Mouse (Mus musculus) left cerebral cortex, adult 18-20 months (tissue): ENCODE data around the gene Lmcd1. TPM values are rescaled to one million over a fixed set of nuclear protein-coding genes. Genes with fewer than 3 reads are reported as not detected.
A peak's percentile ranks its signal among the peaks of the same experiment; 100 is the strongest.
"Not testable (repeated sequence)": the region's sequence is repeated elsewhere in the genome, so short reads cannot be mapped to it uniquely, and the experiment has no call there.

Source experiments
- DNase-seq, 2 experiments: peaks; one replicate each; pipeline ENCODE4 v3.0.0; 2021 to 2022; ENCODE audit warnings: low spot score in 2 of 2, mixed read lengths in 1 of 2
- long read RNA-seq, 2 experiments: library from polyadenylated mRNA; stranded (forward); transcript quantifications; one replicate each; pipeline ENCODE4 v2.0.0; 2021
- total RNA-seq, 2 experiments: library from RNA; stranded (reverse); gene quantifications; 2 replicates each; pipeline ENCODE4 v1.2.3; 2021

Gene Lmcd1
- 10 to 100 TPM in 1 of 2 experiments, 1 to 10 TPM in 1; 7.6 to 10.6 TPM for total RNA-seq
- long read RNA-seq, experiment 1, transcript Lmcd1-201 (6 exons, 1,730 nt): major isoform, 7 of 14 reads
- long read RNA-seq, experiment 1, partial matches to known transcripts: 6 of 14 reads
- long read RNA-seq, experiment 1, other reads (novel, unspliced or antisense): 1 of 14 reads
- long read RNA-seq, experiment 2, transcript Lmcd1-201 (6 exons, 1,730 nt): major isoform, 8 of 11 reads
- long read RNA-seq, experiment 2, partial matches to known transcripts: 3 of 11 reads
- long read RNA-seq, experiment 2, other reads (novel, unspliced or antisense): 0 of 11 reads

- peak; percentile 65 to 73 for DNase-seq
These were observed at the start of gene Lmcd1 for GRCm38 (mm10) chr6:112273501-112274205. Gene Lmcd1 (plus strand): TSS chr6:112273758.

GRCm38 (mm10) chr6:112223877-112224632 is 49.5 kb upstream of the Lmcd1 start:
- DNase-seq: peak in 1 of 2 experiments; percentile 19

GRCm38 (mm10) chr6:112236775-112237174 is 36.8 kb upstream of the Lmcd1 start:
- peak; percentile 25 to 42 for DNase-seq

- no peak for DNase-seq
These were observed 31.3 kb upstream of the Lmcd1 start for GRCm38 (mm10) chr6:112242216-112242615.

- no peak for DNase-seq
These were observed 27.9 kb upstream of the Lmcd1 start for GRCm38 (mm10) chr6:112245639-112246038.

GRCm38 (mm10) chr6:112246636-112247035 is 26.9 kb upstream of the Lmcd1 start:
- no peak for DNase-seq

GRCm38 (mm10) chr6:112253943-112254342 is 19.6 kb upstream of the Lmcd1 start:
- DNase-seq: not testable (repeated sequence)

- no peak for DNase-seq
These were observed 18.6 kb upstream of the Lmcd1 start for GRCm38 (mm10) chr6:112254967-112255366.

GRCm38 (mm10) chr6:112255388-112256225 is 18.0 kb upstream of the Lmcd1 start:
- DNase-seq: no peak

GRCm38 (mm10) chr6:112256599-112256998 is 17.0 kb upstream of the Lmcd1 start:
- no peak for DNase-seq

- DNase-seq: no peak
These were observed 12.5 kb upstream of the Lmcd1 start for GRCm38 (mm10) chr6:112261089-112261488.

GRCm38 (mm10) chr6:112264321-112264720 is 9.2 kb upstream of the Lmcd1 start:
- no peak for DNase-seq

- peak; percentile 56 to 57 for DNase-seq
These were observed 6.9 kb upstream of the Lmcd1 start for GRCm38 (mm10) chr6:112266631-112267030.

- no peak for DNase-seq
These were observed 5.7 kb upstream of the Lmcd1 start for GRCm38 (mm10) chr6:112267661-112268357.

GRCm38 (mm10) chr6:112274261-112275055 is 900 bp downstream of the Lmcd1 start:
- DNase-seq: peak in 1 of 2 experiments; percentile 27

- DNase-seq: no peak
These were observed 2.2 kb downstream of the Lmcd1 start for GRCm38 (mm10) chr6:112275731-112276245.

- no peak for DNase-seq
These were observed 5.2 kb downstream of the Lmcd1 start for GRCm38 (mm10) chr6:112278805-112279204.

- no peak for DNase-seq
These were observed 6.6 kb downstream of the Lmcd1 start for GRCm38 (mm10) chr6:112280161-112280560.

- no peak for DNase-seq
These were observed 7.4 kb downstream of the Lmcd1 start for GRCm38 (mm10) chr6:112280945-112281344.
